Mouse (Mus musculus): Measurements from ENCODE around the gene Agpat1. TPM values are rescaled to one million over a fixed set of nuclear protein-coding genes. Genes with fewer than 3 reads are reported as not detected.

Agpat1 gene
- polyA plus RNA-seq, 1 experiment: 251 TPM

DNA sequence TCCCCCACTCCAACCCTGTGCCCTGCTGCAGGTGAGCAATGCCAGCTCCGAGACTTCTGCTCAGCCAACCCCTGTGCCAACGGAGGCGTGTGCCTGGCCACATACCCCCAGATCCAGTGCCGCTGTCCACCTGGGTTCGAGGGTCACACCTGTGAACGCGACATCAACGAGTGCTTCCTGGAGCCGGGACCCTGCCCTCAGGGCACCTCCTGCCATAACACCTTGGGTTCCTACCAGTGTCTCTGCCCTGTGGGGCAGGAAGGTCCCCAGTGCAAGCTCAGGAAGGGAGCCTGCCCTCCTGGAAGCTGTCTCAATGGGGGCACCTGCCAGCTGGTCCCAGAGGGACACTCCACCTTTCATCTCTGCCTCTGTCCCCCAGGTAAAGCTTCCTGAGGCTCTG lies 36.8 kb upstream of the Agpat1 start:
- TF ChIP-seq POLR2A (IDR thresholded peaks at IDR 0.05; ENCODE audit: borderline replicate concordance, extremely low read depth, insufficient read depth, insufficient read length, poor library complexity, severe bottlenecking) (no peak), CTCF (IDR thresholded peaks at IDR 0.05; ENCODE audit: borderline replicate concordance, extremely low read depth, insufficient read depth, insufficient read length) (no peak)
- DNase-seq (ENCODE audit: low read depth): no peak

DNA sequence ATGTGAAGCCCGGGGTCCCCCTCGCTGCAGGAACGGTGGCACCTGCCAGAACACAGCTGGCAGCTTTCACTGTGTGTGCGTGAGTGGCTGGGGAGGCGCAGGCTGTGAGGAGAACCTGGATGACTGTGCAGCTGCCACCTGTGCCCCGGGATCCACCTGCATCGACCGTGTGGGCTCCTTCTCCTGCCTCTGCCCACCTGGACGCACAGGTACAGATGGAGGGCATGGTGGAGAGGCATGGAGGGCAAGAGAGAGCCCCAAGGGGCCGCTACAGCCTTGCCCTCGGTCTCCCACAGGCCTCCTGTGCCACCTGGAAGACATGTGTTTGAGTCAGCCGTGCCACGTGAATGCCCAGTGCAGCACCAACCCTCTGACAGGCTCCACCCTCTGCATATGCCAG lies 35.6 kb upstream of the Agpat1 start:
- no peak for DNase-seq (ENCODE audit: low read depth)
- TF ChIP-seq CTCF (IDR thresholded peaks at IDR 0.05; ENCODE audit: borderline replicate concordance, extremely low read depth, insufficient read depth, insufficient read length) (no peak), POLR2A (IDR thresholded peaks at IDR 0.05; ENCODE audit: borderline replicate concordance, extremely low read depth, insufficient read depth, insufficient read length, poor library complexity, severe bottlenecking) (no peak)

GRCm38 (mm10) chr17:34569919-34570318 lies 34.1 kb upstream of the Agpat1 start:
- DNase-seq (ENCODE audit: low read depth): no peak
- no peak for TF ChIP-seq POLR2A (IDR thresholded peaks at IDR 0.05; ENCODE audit: borderline replicate concordance, extremely low read depth, insufficient read depth, insufficient read length, poor library complexity, severe bottlenecking)
- TF ChIP-seq CTCF (IDR thresholded peaks at IDR 0.05; ENCODE audit: borderline replicate concordance, extremely low read depth, insufficient read depth, insufficient read length): no peak

- DNase-seq (ENCODE audit: low read depth): no peak
- TF ChIP-seq POLR2A (IDR thresholded peaks at IDR 0.05; ENCODE audit: borderline replicate concordance, extremely low read depth, insufficient read depth, insufficient read length, poor library complexity, severe bottlenecking) (no peak), CTCF (IDR thresholded peaks at IDR 0.05; ENCODE audit: borderline replicate concordance, extremely low read depth, insufficient read depth, insufficient read length) (peak; percentile 44; the same call in 1 of the 2 replicates)
These were observed 32.2 kb upstream of the Agpat1 start for GRCm38 (mm10) chr17:34571875-34572274.

DNA sequence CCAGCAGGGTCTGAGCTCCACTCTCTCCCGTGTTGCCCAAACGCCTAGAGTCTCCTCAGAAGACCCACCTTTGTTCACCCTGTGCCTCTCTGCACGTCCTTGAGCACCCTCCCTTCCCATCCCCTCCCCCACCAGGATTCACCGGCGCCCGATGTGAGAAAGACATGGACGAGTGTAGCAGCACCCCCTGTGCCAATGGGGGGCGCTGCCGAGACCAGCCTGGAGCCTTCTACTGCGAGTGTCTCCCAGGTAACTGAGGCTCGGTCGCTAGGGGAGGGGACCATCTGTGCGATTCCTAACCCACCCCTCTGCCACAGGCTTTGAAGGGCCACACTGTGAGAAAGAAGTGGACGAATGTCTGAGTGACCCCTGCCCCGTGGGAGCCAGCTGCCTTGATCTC lies 31.7 kb upstream of the Agpat1 start:
- TF ChIP-seq CTCF (IDR thresholded peaks at IDR 0.05; ENCODE audit: borderline replicate concordance, extremely low read depth, insufficient read depth, insufficient read length) (no peak), POLR2A (IDR thresholded peaks at IDR 0.05; ENCODE audit: borderline replicate concordance, extremely low read depth, insufficient read depth, insufficient read length, poor library complexity, severe bottlenecking) (no peak)
- DNase-seq (ENCODE audit: low read depth): no peak

DNA sequence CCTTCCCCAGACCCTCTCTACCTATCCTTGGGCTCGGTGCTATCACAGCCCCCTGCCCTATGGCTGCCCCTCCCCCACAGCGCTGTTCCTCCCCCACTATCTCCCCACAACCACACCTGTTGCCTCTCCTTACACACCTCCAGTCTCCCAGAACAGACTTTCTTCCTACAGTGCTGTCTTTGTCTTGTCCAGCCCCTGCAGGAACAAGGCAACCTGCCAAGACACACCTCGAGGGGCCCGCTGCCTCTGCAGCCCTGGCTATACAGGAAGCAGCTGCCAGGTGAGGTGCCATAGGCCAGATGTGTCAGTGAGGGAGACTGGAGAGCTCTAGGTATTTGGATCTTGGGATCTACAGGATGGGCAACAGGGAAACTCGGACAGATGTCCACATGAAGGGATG lies 27.5 kb upstream of the Agpat1 start:
- DNase-seq (ENCODE audit: low read depth): no peak
- TF ChIP-seq CTCF (IDR thresholded peaks at IDR 0.05; ENCODE audit: borderline replicate concordance, extremely low read depth, insufficient read depth, insufficient read length): no peak
- no peak for TF ChIP-seq POLR2A (IDR thresholded peaks at IDR 0.05; ENCODE audit: borderline replicate concordance, extremely low read depth, insufficient read depth, insufficient read length, poor library complexity, severe bottlenecking)

- DNase-seq (ENCODE audit: low read depth): no peak
- TF ChIP-seq CTCF (IDR thresholded peaks at IDR 0.05; ENCODE audit: borderline replicate concordance, extremely low read depth, insufficient read depth, insufficient read length): no peak
- no peak for TF ChIP-seq POLR2A (IDR thresholded peaks at IDR 0.05; ENCODE audit: borderline replicate concordance, extremely low read depth, insufficient read depth, insufficient read length, poor library complexity, severe bottlenecking)
These were observed 26.0 kb upstream of the Agpat1 start for GRCm38 (mm10) chr17:34578070-34578469.

DNA sequence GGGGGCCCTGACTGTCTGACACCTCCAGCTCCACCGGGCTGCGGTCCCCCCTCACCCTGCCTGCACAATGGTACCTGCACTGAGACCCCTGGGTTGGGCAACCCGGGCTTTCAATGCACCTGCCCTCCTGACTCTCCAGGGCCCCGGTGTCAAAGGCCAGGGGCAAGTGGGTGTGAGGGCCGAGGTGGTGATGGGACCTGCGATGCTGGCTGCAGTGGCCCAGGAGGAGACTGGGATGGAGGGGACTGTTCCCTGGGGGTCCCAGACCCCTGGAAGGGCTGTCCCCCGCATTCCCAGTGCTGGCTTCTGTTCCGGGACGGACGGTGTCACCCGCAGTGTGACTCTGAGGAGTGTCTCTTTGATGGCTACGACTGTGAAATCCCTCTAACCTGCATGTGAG lies 21.5 kb upstream of the Agpat1 start:
- no peak for DNase-seq (ENCODE audit: low read depth)

DNA sequence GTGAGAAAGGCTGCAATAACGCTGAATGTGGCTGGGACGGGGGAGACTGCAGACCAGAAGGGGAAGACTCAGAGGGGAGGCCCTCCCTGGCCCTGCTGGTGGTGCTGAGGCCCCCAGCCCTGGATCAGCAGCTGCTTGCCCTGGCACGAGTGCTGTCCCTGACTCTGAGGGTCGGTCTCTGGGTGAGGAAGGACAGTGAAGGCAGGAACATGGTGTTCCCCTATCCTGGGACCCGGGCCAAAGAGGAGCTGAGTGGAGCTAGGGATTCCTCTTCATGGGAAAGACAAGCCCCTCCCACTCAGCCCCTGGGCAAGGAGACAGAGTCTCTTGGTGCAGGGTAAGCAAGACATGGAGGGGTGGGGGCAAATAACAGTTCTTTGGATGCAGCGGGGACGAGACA lies 20.7 kb upstream of the Agpat1 start:
- DNase-seq (ENCODE audit: low read depth): no peak
- TF ChIP-seq POLR2A (IDR thresholded peaks at IDR 0.05; ENCODE audit: borderline replicate concordance, extremely low read depth, insufficient read depth, insufficient read length, poor library complexity, severe bottlenecking) (no peak), CTCF (IDR thresholded peaks at IDR 0.05; ENCODE audit: borderline replicate concordance, extremely low read depth, insufficient read depth, insufficient read length) (no peak)

More for the DNA sequence above, 21.5 kb upstream of the Agpat1 start:
- no peak for TF ChIP-seq CTCF (IDR thresholded peaks at IDR 0.05; ENCODE audit: borderline replicate concordance, extremely low read depth, insufficient read depth, insufficient read length)
- no peak for TF ChIP-seq POLR2A (IDR thresholded peaks at IDR 0.05; ENCODE audit: borderline replicate concordance, extremely low read depth, insufficient read depth, insufficient read length, poor library complexity, severe bottlenecking)

- no peak for DNase-seq (ENCODE audit: low read depth)
- TF ChIP-seq CTCF (IDR thresholded peaks at IDR 0.05; ENCODE audit: borderline replicate concordance, extremely low read depth, insufficient read depth, insufficient read length): no peak
- no peak for TF ChIP-seq POLR2A (IDR thresholded peaks at IDR 0.05; ENCODE audit: borderline replicate concordance, extremely low read depth, insufficient read depth, insufficient read length, poor library complexity, severe bottlenecking)
These were observed 20.2 kb upstream of the Agpat1 start for GRCm38 (mm10) chr17:34583819-34584218.

DNA sequence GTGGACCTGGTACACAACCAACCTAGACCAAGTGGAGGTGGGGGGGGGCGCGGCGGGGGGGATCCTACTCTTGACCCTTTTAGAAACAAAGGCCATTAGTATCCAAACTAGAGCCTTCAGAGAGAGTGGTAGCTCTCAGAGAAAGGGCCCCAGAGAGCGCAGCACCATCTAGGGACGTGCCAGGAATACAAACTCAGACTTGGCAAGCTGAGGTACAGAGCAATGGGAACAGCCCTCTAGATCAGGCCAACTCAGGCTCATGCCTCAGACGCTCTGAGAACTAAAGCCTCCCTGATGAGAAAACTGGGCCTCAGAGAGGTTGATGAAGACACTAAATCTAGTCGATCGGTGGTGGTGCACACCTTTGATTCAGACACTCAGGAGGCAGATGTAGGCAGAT lies 18.9 kb upstream of the Agpat1 start:
- TF ChIP-seq POLR2A (IDR thresholded peaks at IDR 0.05; ENCODE audit: borderline replicate concordance, extremely low read depth, insufficient read depth, insufficient read length, poor library complexity, severe bottlenecking) (no peak), CTCF (IDR thresholded peaks at IDR 0.05; ENCODE audit: borderline replicate concordance, extremely low read depth, insufficient read depth, insufficient read length) (no peak)
- DNase-seq (ENCODE audit: low read depth): no peak

DNA sequence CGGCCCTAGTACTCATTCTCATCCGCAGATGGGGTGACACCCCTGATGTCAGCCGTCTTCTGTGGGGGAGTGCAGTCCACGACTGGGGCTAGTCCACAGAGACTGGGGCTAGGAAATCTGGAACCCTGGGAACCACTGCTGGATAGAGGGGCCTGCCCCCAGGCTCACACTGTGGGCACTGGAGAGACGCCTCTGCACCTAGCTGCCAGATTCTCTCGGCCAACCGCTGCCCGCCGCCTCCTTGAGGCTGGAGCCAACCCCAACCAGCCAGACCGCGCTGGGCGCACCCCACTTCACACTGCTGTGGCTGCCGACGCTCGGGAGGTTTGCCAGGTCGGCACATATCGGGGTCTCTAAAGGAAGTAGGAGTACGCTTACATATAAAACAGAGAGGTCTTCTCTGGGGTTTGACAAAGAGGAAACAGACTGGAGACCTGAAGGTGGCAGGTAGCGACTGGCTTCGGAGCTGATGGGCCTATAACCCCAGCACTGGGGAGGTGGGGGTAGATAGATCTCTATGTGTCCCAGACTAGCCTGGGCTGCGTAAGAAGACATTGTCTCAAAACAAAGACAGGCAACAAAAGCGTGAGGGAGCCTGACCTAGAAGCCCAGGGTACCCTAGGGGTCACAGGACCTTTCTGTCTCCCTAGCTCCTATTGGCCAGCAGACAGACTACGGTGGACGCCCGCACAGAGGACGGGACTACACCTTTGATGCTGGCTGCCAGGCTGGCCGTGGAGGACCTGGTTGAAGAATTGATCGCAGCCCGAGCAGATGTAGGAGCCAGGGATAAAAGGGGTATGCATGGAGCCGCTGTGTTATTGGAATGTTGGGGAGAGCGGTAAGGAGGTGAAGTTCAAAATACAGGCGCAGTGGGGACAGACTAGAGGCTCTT lies 17.9 kb upstream of the Agpat1 start:
- peak; percentile 64 for DNase-seq (ENCODE audit: low read depth)
- TF ChIP-seq CTCF (IDR thresholded peaks at IDR 0.05; ENCODE audit: borderline replicate concordance, extremely low read depth, insufficient read depth, insufficient read length) (no peak), POLR2A (IDR thresholded peaks at IDR 0.05; ENCODE audit: borderline replicate concordance, extremely low read depth, insufficient read depth, insufficient read length, poor library complexity, severe bottlenecking) (no peak)
